Mouse (Mus musculus) telencephalon, adult 2 months (tissue): ENCODE results near the gene Arf3.
"Not testable (repeated sequence)": the region's sequence is repeated elsewhere in the genome, so short reads cannot be mapped to it uniquely, and the experiment has no call there.

Experiments
- DNase-seq: peaks from one replicate; pipeline ENCODE4 v3.0.0-alpha.2; 2011; ENCODE audit warnings: low read depth, low spot score

Arf3 gene

DNA sequence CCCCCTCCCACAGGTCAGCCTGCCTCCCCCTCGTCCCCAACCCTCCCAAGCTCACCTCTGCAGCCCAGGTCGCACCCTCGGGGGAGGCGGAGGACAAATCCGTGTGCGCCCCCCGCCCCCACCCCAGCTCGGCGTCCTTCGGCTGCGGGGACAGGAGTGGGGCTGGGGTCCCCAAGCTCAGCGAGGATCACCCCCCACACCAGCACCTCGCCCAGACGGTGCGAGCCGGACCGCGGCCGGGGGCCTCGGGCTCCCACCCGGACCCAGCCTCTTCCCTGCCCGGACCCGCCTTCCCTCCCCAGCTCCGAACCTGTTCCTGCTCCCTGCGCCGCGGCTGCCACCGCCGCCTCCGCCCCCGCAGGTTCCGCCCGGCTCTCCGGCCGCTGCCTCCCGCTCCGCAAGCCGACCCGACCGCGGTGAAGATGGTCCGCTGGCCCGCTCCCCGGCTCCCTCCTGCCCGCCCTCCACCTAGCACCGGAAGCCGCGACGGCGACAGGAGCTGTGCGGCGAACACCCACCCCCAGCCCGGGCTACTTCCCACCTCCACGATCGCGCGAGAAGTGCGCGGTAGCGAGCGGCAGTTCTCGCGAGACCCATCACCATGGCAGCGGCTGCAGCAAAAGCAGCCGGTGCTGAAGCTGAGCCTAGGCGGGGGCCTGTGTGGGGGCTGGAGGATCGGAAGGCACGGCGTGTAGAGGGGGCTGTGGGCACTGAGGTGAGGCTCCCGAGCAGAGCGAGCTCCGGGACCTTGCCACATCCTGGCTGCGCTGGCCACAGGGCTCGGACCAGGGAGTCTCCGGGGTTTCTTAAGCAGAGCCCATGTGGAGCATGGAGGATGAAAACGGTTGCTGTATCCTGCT, at the start of gene Arf3:
Gene Arf3, minus strand, starts transcription at position 545 of the 860 bp plus-strand sequence.
- peak; percentile 91 for DNase-seq

DNA sequence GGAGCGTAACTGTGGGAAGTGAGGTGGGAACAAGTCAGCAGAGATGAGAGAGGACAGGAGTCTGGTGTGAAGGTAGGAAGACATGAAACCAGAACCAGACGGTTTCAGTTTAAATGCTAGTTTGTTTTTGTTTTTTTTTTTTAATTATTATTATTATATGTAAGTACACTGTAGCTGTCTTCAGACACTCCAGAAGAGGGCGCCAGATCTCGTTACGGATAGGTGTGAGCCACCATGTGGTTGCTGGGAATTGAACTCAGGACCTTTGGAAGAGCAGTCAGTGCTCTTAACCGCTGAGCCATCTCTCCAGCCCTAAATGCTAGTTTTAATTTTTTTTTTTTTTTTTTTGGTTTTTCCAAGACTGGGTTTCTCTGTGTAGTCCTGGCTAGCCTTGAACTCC, 47.2 kb upstream of the Arf3 start:
- not testable (repeated sequence) for DNase-seq

DNA sequence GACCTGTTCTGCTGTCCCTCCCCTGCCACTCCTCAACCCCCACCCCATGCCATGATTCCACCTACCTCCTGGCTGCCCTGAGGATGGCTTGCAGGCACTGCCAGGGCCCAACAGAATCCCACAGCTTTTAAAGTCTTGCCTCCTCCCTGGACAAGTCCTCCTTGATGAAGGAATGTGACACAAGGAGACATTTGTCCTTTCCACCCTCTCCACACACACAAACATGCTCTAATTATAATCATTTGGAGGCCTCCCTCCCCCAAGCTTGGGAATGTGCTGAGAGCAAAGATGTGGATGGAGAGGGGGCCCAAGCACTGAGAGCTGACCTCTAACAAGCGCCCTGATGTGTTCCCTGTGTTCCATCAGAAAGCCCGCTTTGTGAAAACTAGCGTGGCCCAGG, 46.4 kb upstream of the Arf3 start, which contains the start of gene Ddn:
Gene Ddn, minus strand, starts transcription at position 101 of the 400 bp plus-strand sequence.
- no peak for DNase-seq

DNA sequence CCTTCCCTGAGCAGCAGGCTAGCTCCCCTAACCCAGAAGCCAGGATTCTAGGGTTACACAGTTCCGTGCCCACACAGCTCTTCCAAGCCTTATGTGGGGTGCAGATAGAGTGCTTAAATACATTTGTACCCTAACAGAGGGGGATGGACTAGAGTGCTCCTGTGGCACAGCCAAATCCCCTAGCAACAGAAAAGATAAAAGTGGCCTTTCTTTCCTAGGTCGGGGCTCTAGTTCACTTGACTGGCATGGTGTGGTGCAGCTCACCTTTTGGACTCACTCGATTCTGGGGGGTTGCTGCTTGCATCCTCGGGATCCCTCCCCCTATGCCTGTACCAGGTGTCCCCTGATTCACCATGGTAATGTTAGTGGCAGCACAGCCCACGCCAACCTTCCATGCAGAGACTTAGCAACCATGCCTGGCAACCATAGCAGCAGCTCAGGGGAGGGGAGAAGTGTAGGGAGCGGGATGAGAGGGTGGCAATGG, 45.7 kb upstream of the Arf3 start:
- peak; percentile 96 for DNase-seq

DNA sequence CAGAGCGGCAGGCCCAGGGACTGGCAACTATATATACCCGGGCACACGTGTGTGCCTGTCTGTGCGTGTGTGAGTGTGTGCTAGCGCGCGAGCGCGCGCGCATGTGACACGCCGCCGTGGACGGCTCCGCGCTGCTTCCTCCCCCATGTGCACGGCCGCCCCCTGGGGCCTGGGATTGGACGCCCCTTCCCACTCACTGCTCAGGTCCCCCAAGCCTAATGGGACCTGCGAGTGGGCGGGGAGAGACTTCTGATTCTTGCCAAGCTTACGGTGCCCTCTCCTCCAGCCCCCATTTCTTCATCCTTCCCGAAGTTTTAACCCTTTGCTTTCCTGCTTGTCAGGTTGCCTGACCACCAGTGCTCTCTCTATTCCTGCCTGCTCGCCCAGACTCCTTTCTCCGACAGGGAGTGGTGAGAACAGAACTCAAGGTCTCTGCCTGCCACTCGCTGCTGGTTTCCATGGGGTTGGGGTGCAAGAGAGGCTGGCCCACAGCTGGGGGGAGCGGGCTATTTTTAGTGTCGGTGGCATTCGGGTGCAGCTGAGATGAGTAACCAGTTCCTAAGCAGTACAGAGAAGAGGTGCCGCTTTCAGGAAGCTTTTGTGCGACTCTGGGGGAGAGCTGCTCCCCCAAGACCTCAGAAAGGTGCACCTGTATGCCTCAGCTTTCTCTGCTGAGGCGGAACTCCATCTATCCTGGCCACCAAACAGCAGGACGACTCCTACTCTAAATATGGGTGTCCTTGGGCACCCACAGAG, 45.1 kb upstream of the Arf3 start:
- peak; percentile 83 for DNase-seq

DNA sequence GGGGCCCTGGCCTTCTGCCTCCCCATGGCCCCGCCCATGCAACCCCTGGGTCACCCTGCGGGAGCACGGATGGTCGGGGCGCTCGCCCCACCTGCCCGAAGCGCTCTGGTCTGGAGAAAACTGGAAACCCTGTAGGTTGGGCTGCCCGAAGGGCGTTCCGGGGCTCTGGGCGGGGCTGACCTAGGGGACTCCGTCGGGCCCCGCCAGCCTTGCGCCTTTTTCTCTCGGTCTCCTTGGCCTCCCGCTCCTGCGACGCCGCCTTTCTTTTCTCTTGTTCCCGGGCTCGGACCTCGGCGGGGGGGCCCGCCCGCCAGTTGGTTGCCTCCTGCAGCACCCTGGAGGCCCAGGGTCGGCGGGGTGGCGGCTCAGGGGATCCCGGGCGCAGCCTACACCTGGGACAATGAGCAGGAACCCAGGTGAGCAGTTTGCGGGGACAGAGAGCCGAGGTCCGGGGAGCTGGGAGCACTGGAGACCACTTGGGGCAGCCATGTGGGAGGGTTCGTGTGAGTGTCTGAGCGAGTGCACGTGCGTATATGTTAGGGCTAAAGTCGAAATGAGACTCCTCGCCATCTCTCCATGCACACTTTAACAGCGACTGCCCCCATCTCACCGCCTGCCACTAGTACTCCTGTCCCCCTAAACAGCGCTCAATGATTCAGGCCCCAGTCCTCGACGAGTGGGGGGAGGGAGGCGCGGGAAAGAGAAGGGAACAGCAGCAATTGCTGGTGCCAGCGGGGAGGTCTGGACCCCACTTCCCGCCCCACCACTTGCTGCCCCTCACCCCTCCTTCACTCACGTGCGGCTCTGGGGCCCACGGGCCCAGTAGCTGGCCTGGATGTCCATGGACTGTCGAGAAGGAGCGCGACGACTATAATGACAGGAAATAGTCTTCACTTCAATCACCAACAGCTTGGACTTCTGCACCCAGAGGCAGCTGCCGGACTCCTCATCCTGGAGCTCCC, 44.1 kb upstream of the Arf3 start:
- no peak for DNase-seq

DNA sequence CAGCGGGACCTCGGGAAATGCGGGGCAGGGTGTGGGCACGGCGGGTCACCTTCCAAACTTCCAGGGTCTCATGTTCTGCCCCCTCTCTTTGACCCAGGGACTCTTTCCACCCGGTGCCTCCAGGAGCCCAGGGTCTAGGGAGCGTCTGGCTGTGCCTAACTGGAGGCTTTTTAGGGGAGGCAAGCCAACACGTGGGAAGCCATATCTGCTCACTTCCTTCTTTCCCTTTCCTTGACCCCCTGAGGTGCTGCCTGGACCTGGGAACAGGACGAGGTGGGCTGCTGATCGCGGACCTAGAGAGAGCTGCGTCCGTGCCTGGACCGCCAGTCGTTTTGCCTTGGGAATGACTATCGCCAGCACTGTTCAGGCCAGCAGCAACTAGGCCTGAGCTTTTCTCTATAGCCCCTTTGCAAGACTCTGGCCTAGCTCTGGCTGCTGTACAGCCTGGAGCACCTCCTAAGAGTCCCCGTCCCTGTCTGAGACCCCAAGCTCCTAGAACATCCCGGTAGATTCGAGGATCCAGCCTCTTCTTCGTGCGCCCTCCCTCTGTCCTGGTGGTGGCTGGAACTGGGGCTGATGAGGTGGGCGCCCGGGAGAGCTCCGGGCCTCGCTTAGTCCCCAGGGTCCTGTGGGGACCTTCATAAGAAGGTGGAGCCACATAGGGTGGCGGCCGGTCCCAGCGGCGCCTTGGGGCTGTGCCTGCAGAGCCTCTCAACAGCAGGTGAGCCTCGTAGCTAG, 43.2 kb upstream of the Arf3 start:
- no peak for DNase-seq

DNA sequence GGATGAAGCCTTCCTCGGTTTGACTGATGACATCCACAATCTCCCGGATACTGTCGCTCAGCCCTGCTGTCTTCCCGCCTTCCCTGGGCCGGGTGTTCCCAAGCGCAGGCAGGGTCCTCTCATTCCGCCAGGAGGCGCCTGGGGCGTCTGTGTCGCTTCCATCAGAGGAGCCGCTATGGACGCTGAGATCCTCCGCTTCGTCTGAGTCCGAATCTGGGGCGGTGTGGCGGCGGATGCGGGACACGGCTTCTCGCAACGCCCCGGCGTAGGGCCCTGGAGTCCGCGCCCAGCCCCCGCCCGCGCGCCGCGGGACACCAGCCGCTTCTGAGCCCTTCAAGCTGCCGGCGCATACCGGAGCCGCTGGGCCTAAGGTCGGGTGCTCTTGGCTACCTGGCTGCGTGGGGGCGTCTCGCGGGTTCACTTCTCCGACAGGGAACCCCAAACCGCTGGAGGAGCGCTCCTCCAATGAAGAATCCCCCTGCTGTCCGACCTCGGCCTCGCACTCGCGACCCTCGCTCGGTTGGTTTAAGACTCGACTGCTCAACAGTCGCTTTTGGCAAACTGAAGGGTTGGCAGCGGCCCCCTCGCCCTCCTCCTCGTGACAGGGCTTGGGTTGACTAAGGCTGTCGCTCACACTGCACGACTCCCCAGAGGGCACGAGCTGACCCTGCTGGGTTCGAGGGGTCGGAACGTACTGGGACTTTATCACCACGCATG, 42.5 kb upstream of the Arf3 start:
- DNase-seq = no peak

DNA sequence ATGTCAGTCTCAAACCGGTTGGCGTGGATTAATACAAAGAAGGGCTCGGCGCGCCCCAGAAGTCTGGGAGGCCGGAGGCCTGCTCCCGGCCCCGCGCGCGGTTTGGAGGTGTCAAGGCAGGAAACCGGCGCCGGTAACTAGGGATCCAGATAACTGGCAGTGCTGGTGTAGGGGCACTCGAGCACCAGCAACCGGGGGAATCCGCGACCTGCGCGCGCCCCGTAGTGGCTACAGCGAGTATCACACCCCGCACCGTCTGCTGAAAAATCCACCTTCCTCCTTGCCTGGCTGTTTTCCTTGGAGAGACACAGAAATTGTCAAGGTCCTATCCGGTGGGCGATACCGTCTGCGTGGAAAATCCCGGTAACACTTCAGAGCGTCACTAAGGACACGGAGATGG, 41.0 kb upstream of the Arf3 start:
- no peak for DNase-seq

DNA sequence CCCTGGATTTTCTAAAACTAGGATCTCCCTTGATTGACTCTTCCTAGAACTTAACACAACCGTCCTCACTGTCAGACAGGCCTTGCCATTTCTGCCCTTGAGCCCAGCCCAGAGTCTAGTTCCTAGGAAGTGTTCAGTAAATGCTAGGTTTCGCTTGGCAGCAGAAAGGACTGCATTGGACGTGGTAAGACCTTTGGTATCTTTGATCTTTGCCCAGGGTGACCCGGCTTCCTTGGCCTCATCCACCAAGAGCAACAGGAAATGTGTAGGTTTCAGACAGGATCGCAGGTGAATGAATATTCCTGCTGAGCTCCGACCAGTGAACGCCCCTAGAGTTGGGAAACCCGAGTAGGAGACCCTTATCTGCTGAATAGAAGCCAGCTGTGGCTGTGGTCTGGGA, 39.9 kb upstream of the Arf3 start:
- DNase-seq = no peak

DNA sequence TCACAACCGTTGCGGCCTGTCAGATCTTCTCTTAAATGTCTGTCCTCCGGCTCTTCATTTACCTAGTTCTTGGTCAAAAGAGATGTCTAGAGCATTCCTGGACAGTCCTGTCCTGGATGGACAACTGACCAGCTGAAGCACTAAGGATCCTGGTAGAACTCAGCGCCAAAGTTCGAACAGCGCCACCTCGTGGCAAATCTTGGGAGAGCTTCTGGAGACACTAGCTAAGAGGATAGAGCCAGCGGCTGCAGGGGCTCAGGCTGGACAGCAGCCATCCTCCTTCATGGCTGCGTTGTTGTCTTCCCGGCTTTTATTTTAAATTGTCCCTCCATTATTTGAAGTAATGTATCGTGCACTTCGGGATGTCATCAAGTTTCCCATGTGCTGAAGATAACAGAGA, 36.4 kb upstream of the Arf3 start:
- DNase-seq = no peak

- no peak for DNase-seq
Observed at GRCm38 (mm10) chr15:98798903-98799302, 35.9 kb upstream of the Arf3 start.

- DNase-seq = no peak
Observed at GRCm38 (mm10) chr15:98797835-98798492, 35.0 kb upstream of the Arf3 start.

DNA sequence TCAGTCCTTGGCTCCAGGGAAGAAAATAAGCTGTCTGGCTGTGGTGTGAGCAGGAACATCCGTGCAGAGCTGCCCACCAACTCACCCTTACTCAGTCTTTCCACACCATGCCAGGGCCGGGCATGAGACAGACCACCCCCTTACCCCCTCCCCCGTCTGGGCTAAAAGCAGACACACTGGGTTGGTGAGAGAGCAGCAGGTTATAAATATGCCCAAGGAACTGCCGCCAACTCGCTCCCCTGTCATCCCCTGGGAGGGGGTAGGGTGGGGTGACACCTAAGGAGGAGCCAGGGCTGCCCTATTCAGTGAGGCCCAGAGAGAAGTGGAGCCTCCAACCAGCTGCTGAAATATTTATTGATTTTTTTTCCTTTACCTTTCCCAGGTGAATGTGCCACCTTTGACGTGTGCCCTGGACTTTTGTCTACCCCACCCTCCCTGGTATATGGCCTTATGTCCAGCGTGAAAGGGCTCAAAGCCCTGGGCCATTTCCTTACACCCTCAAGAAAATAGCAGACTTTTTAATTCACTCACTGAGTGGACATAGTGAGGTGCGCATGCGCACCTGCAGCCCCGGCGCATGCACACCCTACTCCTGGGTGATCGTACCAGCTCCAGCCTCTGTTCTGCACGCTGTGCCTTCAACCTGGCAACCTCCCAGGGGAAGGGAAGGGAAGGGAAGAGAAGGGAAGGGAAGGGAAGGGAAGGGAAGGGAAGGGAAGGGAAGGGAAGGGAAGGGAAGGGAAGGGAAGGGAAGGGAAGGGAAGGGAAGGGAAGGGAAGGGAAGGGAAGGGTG, 34.0 kb upstream of the Arf3 start:
- DNase-seq = no peak

GRCm38 (mm10) chr15:98793141-98793698, 30.2 kb upstream of the Arf3 start:
- DNase-seq = no peak

GRCm38 (mm10) chr15:98792233-98793020, 29.4 kb upstream of the Arf3 start:
- no peak for DNase-seq

DNA sequence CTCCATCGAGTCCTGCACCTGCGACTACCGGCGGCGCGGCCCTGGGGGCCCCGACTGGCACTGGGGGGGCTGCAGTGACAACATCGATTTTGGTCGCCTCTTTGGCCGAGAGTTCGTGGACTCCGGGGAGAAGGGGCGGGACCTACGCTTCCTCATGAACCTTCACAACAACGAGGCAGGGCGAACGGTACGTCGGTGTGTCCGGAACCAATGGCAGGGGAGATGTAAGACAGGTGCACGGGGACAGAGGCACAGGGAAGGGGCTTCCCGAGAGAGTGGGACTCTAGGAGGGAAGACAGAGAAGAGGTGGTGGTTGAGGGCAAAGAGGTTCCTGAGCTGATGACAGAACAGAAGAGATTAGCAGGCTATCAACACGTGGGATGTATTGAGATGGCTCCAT, 28.8 kb upstream of the Arf3 start:
- no peak for DNase-seq

- DNase-seq = no peak
Observed at GRCm38 (mm10) chr15:98791221-98791620, 28.2 kb upstream of the Arf3 start.
